Mouse (Mus musculus): ENCODE data around the gene Ror2. TPM values are rescaled to one million over a fixed set of nuclear protein-coding genes. Genes with fewer than 3 reads are reported as not detected.

Ror2 gene
- polyA plus RNA-seq, 1 experiment from 2014 or later = 2.2 TPM

DNA sequence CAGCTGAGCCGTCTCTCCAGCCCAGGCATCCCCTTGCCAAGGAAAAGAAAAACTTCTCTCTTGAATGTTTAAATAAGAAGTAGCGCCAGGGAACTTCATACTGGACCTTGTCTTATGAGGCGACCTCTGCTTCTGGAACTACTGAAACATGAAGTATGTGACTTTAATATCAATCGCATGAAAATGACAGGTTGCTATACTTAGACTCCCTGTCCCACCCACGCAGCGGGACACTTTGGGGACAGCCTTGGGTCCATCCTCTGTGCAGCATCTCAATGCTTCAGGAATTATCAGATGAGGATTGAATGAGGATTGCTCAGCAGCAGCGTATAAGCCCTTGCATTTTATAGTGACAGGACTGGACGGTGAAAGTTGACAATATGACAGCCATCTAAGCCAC is 122.9 kb downstream of the Ror2 start:
- no peak for ATAC-seq
- no peak overlapping the region for H3K4me3 ChIP-seq (ENCODE audit: low read depth, low read length)
- no peak overlapping the region for H3K9ac ChIP-seq (ENCODE audit: low read length)
- H3K4me1 ChIP-seq (ENCODE audit: control insufficient read depth, insufficient read depth, low read length) = peaks cover 10% of the 10 kb centered on the region; the same call in 1 of the 2 replicates
- H3K27me3 ChIP-seq (replicated peaks; ENCODE audit: control insufficient read depth, insufficient read depth, low read length) = no peaks in the 10 kb centered on the region
- no peak for DNase-seq (ENCODE audit: low spot score)
- H3K9me3 ChIP-seq (replicated peaks; ENCODE audit: control insufficient read depth, low read length) = no peaks in the 10 kb centered on the region
- 66% methylated on average over 8 of the region's 8 CpGs for WGBS
- H3K36me3 ChIP-seq (ENCODE audit: control insufficient read depth, insufficient read depth, low read length) = no peaks in the 10 kb centered on the region
- H3K27ac ChIP-seq (ENCODE audit: low read depth, low read length) = no peak overlapping the region
- H3K4me2 ChIP-seq (ENCODE audit: low read length) = no peak overlapping the region

- H3K27ac ChIP-seq (ENCODE audit: low read depth, low read length) = no peak overlapping the region
- WGBS = 76% methylated on average over 5 of the region's 6 CpGs
Measured at GRCm38 (mm10) chr13:53159501-53159900, 126.4 kb downstream of the Ror2 start.

GRCm38 (mm10) chr13:53158405-53159005 is 127.4 kb downstream of the Ror2 start:
- DNase-seq (ENCODE audit: low spot score) (no peak), ATAC-seq (no peak)
- Histone ChIP-seq H3K4me2 (ENCODE audit: low read length) (no peak overlapping the region), H3K36me3 (ENCODE audit: control insufficient read depth, insufficient read depth, low read length) (no peaks in the 10 kb centered on the region), H3K27ac (ENCODE audit: low read depth, low read length) (no peak overlapping the region), H3K4me3 (ENCODE audit: low read depth, low read length) (no peak overlapping the region), H3K9me3 (replicated peaks; ENCODE audit: control insufficient read depth, low read length) (no peaks in the 10 kb centered on the region), H3K27me3 (replicated peaks; ENCODE audit: control insufficient read depth, insufficient read depth, low read length) (no peaks in the 10 kb centered on the region), H3K4me1 (ENCODE audit: control insufficient read depth, insufficient read depth, low read length) (peaks cover 15% of the 10 kb centered on the region), H3K9ac (ENCODE audit: low read length) (no peak overlapping the region)
- 65% methylated on average over 9 of the region's 9 CpGs for WGBS

More at GRCm38 (mm10) chr13:53159501-53159900, 126.4 kb downstream of the Ror2 start:
- ATAC-seq (no peak), DNase-seq (ENCODE audit: low spot score) (no peak)
- Histone ChIP-seq H3K4me1 (ENCODE audit: control insufficient read depth, insufficient read depth, low read length) (peaks cover 13% of the 10 kb centered on the region), H3K4me3 (ENCODE audit: low read depth, low read length) (no peak overlapping the region), H3K36me3 (ENCODE audit: control insufficient read depth, insufficient read depth, low read length) (no peaks in the 10 kb centered on the region), H3K27me3 (replicated peaks; ENCODE audit: control insufficient read depth, insufficient read depth, low read length) (no peaks in the 10 kb centered on the region), H3K9me3 (replicated peaks; ENCODE audit: control insufficient read depth, low read length) (no peaks in the 10 kb centered on the region), H3K4me2 (ENCODE audit: low read length) (no peak overlapping the region), H3K9ac (ENCODE audit: low read length) (no peak overlapping the region)

DNA sequence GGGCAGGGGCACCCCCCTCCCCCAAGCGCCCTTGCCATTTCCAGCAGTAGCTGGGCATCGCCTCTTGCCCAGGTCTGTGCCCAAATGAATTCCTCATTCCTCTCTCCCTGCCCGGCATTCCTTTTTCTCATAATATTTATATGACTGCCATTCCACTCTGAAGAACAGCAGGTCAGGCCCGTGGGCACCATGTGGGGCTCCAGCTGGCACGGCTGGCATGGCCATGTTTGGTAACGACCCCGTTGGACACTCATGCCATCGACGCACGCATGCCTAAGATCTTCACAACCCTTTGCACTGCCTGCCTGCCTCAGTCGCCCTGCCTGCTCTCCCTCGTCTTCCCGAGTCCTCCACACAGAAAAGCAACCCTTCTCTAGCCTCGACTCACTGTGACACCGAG is 129.0 kb downstream of the Ror2 start:
- peaks cover 12% of the 10 kb centered on the region for H3K4me1 ChIP-seq (ENCODE audit: control insufficient read depth, insufficient read depth, low read length)
- ATAC-seq (no peak), DNase-seq (ENCODE audit: low spot score) (no peak)
- no peaks in the 10 kb centered on the region for H3K9me3 ChIP-seq (replicated peaks; ENCODE audit: control insufficient read depth, low read length)
- H3K36me3 ChIP-seq (ENCODE audit: control insufficient read depth, insufficient read depth, low read length) = no peaks in the 10 kb centered on the region
- H3K27me3 ChIP-seq (replicated peaks; ENCODE audit: control insufficient read depth, insufficient read depth, low read length) = no peaks in the 10 kb centered on the region
- WGBS = 78% methylated on average over 15 of the region's 15 CpGs
- H3K27ac ChIP-seq (ENCODE audit: low read depth, low read length) = no peak overlapping the region
- H3K4me2 ChIP-seq (ENCODE audit: low read length) = no peak overlapping the region
- H3K4me3 ChIP-seq (ENCODE audit: low read depth, low read length) = no peak overlapping the region
- H3K9ac ChIP-seq (ENCODE audit: low read length) = no peak overlapping the region

GRCm38 (mm10) chr13:53156282-53156681 is 129.6 kb downstream of the Ror2 start:
- Histone ChIP-seq H3K36me3 (ENCODE audit: control insufficient read depth, insufficient read depth, low read length) (no peaks in the 10 kb centered on the region), H3K9ac (ENCODE audit: low read length) (no peak overlapping the region), H3K4me3 (ENCODE audit: low read depth, low read length) (no peak overlapping the region), H3K27ac (ENCODE audit: low read depth, low read length) (no peak overlapping the region), H3K4me2 (ENCODE audit: low read length) (no peak overlapping the region), H3K4me1 (ENCODE audit: control insufficient read depth, insufficient read depth, low read length) (peaks cover 12% of the 10 kb centered on the region), H3K9me3 (replicated peaks; ENCODE audit: control insufficient read depth, low read length) (no peaks in the 10 kb centered on the region), H3K27me3 (replicated peaks; ENCODE audit: control insufficient read depth, insufficient read depth, low read length) (no peaks in the 10 kb centered on the region)
- DNase-seq (ENCODE audit: low spot score) (no peak), ATAC-seq (no peak)
- WGBS = 88% methylated on average over 6 of the region's 6 CpGs

DNA sequence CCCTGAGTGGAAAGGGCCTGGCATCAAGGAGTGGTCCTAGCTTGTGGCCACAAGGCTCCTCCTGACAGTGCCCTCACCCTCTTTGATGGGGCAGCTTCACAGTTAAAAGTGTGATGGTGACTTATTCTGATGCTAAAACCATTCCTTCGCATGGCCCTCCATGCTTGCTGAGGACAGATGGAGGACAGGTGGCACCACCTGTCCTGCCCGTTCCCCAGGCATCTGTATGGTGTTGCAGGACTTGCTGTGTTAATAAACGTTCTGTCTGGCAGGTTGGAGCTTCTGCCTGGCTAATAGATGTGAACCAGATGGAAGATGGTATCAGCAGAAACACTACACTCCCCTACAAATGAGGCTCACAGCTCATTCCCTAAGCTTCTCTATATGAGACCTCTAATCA is 140.4 kb downstream of the Ror2 start:
- no peaks in the 10 kb centered on the region for H3K36me3 ChIP-seq (ENCODE audit: control insufficient read depth, insufficient read depth, low read length)
- no peaks in the 10 kb centered on the region for H3K27me3 ChIP-seq (replicated peaks; ENCODE audit: control insufficient read depth, insufficient read depth, low read length)
- no peak for ATAC-seq
- no peak overlapping the region for H3K9ac ChIP-seq (ENCODE audit: low read length)
- 76% methylated on average over 3 of the region's 3 CpGs for WGBS
- H3K27ac ChIP-seq (ENCODE audit: low read depth, low read length) = no peak overlapping the region
- no peaks in the 10 kb centered on the region for H3K9me3 ChIP-seq (replicated peaks; ENCODE audit: control insufficient read depth, low read length)
- no peak for DNase-seq (ENCODE audit: low spot score)
- no peak overlapping the region for H3K4me3 ChIP-seq (ENCODE audit: low read depth, low read length)
- no peaks in the 10 kb centered on the region; the same call in 1 of the 2 replicates for H3K4me1 ChIP-seq (ENCODE audit: control insufficient read depth, insufficient read depth, low read length)
- no peak overlapping the region for H3K4me2 ChIP-seq (ENCODE audit: low read length)

- Histone ChIP-seq H3K4me3 (ENCODE audit: low read depth, low read length) (no peak overlapping the region), H3K4me1 (ENCODE audit: control insufficient read depth, insufficient read depth, low read length) (no peaks in the 10 kb centered on the region; the same call in 1 of the 2 replicates), H3K4me2 (ENCODE audit: low read length) (no peak overlapping the region), H3K9me3 (replicated peaks; ENCODE audit: control insufficient read depth, low read length) (no peaks in the 10 kb centered on the region; the same call in 1 of the 2 replicates), H3K36me3 (ENCODE audit: control insufficient read depth, insufficient read depth, low read length) (no peaks in the 10 kb centered on the region), H3K27me3 (replicated peaks; ENCODE audit: control insufficient read depth, insufficient read depth, low read length) (no peaks in the 10 kb centered on the region), H3K9ac (ENCODE audit: low read length) (no peak overlapping the region), H3K27ac (ENCODE audit: low read depth, low read length) (no peak overlapping the region)
- ATAC-seq = no peak
- 25% methylated on average over 5 of the region's 5 CpGs for WGBS
- no peak for DNase-seq (ENCODE audit: low spot score)
Measured at GRCm38 (mm10) chr13:53143076-53143475, 142.8 kb downstream of the Ror2 start.

DNA sequence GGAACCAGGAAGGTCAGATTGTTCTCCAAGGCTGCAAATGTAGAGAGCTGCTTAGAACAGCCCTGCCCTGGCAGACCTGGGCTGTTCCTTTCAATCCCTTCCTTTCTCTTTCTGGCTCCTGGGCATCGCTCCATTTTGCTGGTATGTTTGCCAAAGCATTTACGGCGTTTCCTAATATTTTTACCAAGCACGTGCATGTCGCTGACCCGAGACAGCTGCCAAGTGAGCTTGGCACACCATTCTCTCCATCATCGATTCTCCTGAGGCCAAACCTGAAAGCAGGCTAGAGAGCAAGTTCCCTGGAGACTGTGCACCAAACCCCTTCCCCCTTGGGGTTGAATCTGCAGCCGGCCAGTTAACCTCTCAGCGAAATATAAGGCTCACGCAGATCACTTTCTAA is 143.7 kb downstream of the Ror2 start:
- H3K4me3 ChIP-seq (ENCODE audit: low read depth, low read length) = no peak overlapping the region
- H3K27ac ChIP-seq (ENCODE audit: low read depth, low read length) = no peak overlapping the region
- no peaks in the 10 kb centered on the region for H3K36me3 ChIP-seq (ENCODE audit: control insufficient read depth, insufficient read depth, low read length)
- no peaks in the 10 kb centered on the region for H3K27me3 ChIP-seq (replicated peaks; ENCODE audit: control insufficient read depth, insufficient read depth, low read length)
- H3K4me1 ChIP-seq (ENCODE audit: control insufficient read depth, insufficient read depth, low read length) = no peaks in the 10 kb centered on the region; the same call in 1 of the 2 replicates
- DNase-seq (ENCODE audit: low spot score) (peak; percentile 62), ATAC-seq (no peak)
- no peak overlapping the region for H3K9ac ChIP-seq (ENCODE audit: low read length)
- 70% methylated on average over 10 of the region's 10 CpGs for WGBS
- no peaks in the 10 kb centered on the region; the same call in 1 of the 2 replicates for H3K9me3 ChIP-seq (replicated peaks; ENCODE audit: control insufficient read depth, low read length)
- H3K4me2 ChIP-seq (ENCODE audit: low read length) = no peak overlapping the region

- no peaks in the 10 kb centered on the region for H3K36me3 ChIP-seq (ENCODE audit: control insufficient read depth, insufficient read depth, low read length)
- ATAC-seq (no peak), DNase-seq (ENCODE audit: low spot score) (no peak)
- H3K4me3 ChIP-seq (ENCODE audit: low read depth, low read length) = no peak overlapping the region
- no peaks in the 10 kb centered on the region for H3K4me1 ChIP-seq (ENCODE audit: control insufficient read depth, insufficient read depth, low read length)
- H3K27ac ChIP-seq (ENCODE audit: low read depth, low read length) = no peak overlapping the region
- WGBS = 87% methylated on average over 2 of the region's 2 CpGs
- H3K4me2 ChIP-seq (ENCODE audit: low read length) = no peak overlapping the region
- no peak overlapping the region for H3K9ac ChIP-seq (ENCODE audit: low read length)
- no peaks in the 10 kb centered on the region for H3K27me3 ChIP-seq (replicated peaks; ENCODE audit: control insufficient read depth, insufficient read depth, low read length)
- H3K9me3 ChIP-seq (replicated peaks; ENCODE audit: control insufficient read depth, low read length) = no peaks in the 10 kb centered on the region; the same call in 1 of the 2 replicates
Measured at GRCm38 (mm10) chr13:53140298-53140697, 145.6 kb downstream of the Ror2 start.

Data from forebrain, embryonic 14.5 days (tissue).